Mouse (Mus musculus) midbrain, embryonic 11.5 days (tissue): ENCODE measurements at regions not wholly inside any gene's neighbourhood (a gene's known extent, or its start where the extent isn't known, plus 50 kb on each side); places are given as distances from the start of the nearest gene placed in this dataset.

Experiments
- ATAC-seq: fragments of 200-750 bp; cut with Nextera tagmentation; 2 replicates; pipeline ENCODE4 v1.8.0; 2017; ENCODE audit warnings: moderate TSS enrichment, moderate library complexity; ENCODE audit not compliant: low FRiP score
- DNase-seq: peaks from one replicate; pipeline ENCODE4 v3.0.0; 2015; ENCODE audit warnings: low spot score; ENCODE audit errors: missing footprints
- H3K27ac ChIP-seq: fragments of 300-500 bp; sonication (generic); 2 replicates; pipeline ENCODE4 v1.5.1; 2014; ENCODE audit warnings: low read depth, low read length
- H3K27me3 ChIP-seq: fragments of 300-500 bp; sonication (generic); 2 replicates; pipeline ENCODE4 v1.6.1; 2014; ENCODE audit warnings: mild to moderate bottlenecking, low read length, moderate library complexity, mixed read lengths; ENCODE audit not compliant: control insufficient read depth, insufficient read depth
- H3K36me3 ChIP-seq: fragments of 300-500 bp; sonication (generic); 2 replicates; pipeline ENCODE4 v1.6.1; 2014; ENCODE audit warnings: mild to moderate bottlenecking, low read length, moderate library complexity, mixed read lengths; ENCODE audit not compliant: control insufficient read depth, insufficient read depth
- H3K4me1 ChIP-seq: fragments of 300-500 bp; sonication (generic); 2 replicates; pipeline ENCODE4 v1.6.1; 2014; ENCODE audit warnings: low read length; ENCODE audit not compliant: control insufficient read depth, insufficient read depth
- H3K4me2 ChIP-seq: fragments of 300-500 bp; sonication (generic); 2 replicates; pipeline ENCODE4 v1.6.1; 2014; ENCODE audit warnings: mild to moderate bottlenecking, moderate library complexity
- H3K4me3 ChIP-seq: fragments of 300-500 bp; sonication (generic); 2 replicates; pipeline ENCODE4 v1.5.1; 2014; ENCODE audit warnings: low read depth, low read length
- H3K9ac ChIP-seq: fragments of 300-500 bp; sonication (generic); 2 replicates; pipeline ENCODE4 v1.6.1; 2014; ENCODE audit warnings: low read length
- H3K9me3 ChIP-seq: fragments of 300-500 bp; sonication (generic); 2 replicates; pipeline ENCODE4 v1.6.1; 2016; ENCODE audit warnings: low read length; ENCODE audit not compliant: control insufficient read depth
- WGBS: fragments of 180-500 bp; shearing (Covaris S2); extraction: QIAGEN DNeasy Blood & Tissue Kit; methylation state at CpG from one replicate; pipeline ENCODE4 v1.1.7; 2014; 5-methylcytosine and 5-hydroxymethylcytosine counted together

DNA sequence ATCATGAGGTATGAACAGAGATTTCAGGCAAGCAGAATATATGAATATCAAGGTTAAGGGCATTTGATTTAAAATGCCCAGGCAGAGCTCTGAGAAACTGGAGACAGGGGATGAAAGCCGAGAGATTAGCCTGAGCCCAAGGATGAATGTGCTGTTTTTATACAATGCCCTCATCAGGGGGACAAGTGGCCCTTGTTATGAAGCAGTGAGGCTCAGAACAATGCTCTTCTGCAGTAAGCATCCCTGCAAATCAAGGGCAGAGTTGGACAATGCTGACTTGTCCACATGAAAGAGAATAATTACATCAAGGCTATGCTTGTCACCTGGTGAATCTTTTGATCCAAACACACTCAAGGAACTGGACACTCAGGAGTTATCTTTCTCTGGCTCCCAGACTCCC is 348.1 kb upstream of the Adgra3 start:
- no peaks in the 10 kb centered on the region for H3K27me3 ChIP-seq
- no peak overlapping the region for H3K27ac ChIP-seq
- H3K9ac ChIP-seq, result no peak overlapping the region
- H3K36me3 ChIP-seq, result no peaks in the 10 kb centered on the region
- no peak overlapping the region for H3K4me2 ChIP-seq
- ATAC-seq, result peak; percentile 70
- 23% methylated on average over 1 of the region's 1 CpGs for WGBS
- no peaks in the 10 kb centered on the region for H3K4me1 ChIP-seq
- no peak overlapping the region for H3K4me3 ChIP-seq
- no peak for DNase-seq
- H3K9me3 ChIP-seq, result no peaks in the 10 kb centered on the region

DNA sequence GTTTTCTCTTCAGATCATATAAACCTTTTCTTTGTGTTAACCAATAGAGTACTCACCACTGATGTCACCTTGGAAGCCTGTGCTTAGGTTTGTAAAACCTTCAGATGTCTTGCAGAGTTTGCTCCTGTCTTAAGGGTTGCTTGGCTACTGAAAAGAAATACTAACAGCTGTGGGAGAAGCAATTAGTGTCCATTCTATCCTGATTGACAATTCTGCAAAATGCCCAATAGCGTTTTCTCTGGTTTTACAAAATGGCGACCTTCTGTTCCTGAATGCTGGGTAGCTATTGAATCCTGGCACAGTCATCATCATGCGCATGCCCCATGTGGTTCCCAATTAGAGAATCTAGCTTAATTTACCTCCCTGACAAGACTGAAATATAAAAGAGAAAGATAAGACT is 347.7 kb upstream of the Adgra3 start:
- Histone ChIP-seq H3K4me2 (no peak overlapping the region), H3K4me1 (no peaks in the 10 kb centered on the region), H3K9ac (no peak overlapping the region), H3K36me3 (no peaks in the 10 kb centered on the region), H3K27me3 (no peaks in the 10 kb centered on the region), H3K27ac (no peak overlapping the region), H3K9me3 (no peaks in the 10 kb centered on the region), H3K4me3 (no peak overlapping the region)
- ATAC-seq, result peak; percentile 61
- no peak for DNase-seq
- 67% methylated on average over 3 of the region's 3 CpGs for WGBS
